Comparison of ENCODE assay signal across 7 mouse cellular contexts in genomic region chr16:38321452-38321935, GRCm38 (mm10). TPM values are rescaled to one million over a fixed set of nuclear protein-coding genes. Genes with fewer than 3 reads are reported as not detected.
DNase-seq lines count a peak whose midpoint lies in the region; ATAC-seq lines count a peak whose summit lies in the region.

No protein-coding gene starts in this region.

- WGBS in forebrain, embryonic 10.5 days, result 31% methylated on average over 17 of the region's 17 CpGs
- 27% methylated on average over 15 of the region's 17 CpGs for WGBS in hindbrain, embryonic 14.5 days

- peaks cover 3% of the 10 kb centered on the region for H3K4me1 ChIP-seq in forebrain, embryonic 10.5 days
- no peaks in the 10 kb centered on the region for H3K4me1 ChIP-seq in hindbrain, embryonic 14.5 days (replicated peaks; ENCODE audit: control insufficient read depth, insufficient read depth, low read length)

- peak overlapping the region; percentile 39 for H3K4me3 ChIP-seq in forebrain, embryonic 10.5 days
- H3K4me3 ChIP-seq in hindbrain, embryonic 14.5 days (replicated peaks; ENCODE audit: low read length), result peak overlapping the region; percentile 18; the same call in 1 of the 2 replicates

- peak; percentile 77 for ATAC-seq in hindbrain, embryonic 14.5 days (ENCODE audit: low FRiP score)

- no peaks in the 10 kb centered on the region for H3K9me3 ChIP-seq in forebrain, embryonic 10.5 days
- no peaks in the 10 kb centered on the region for H3K9me3 ChIP-seq in hindbrain, embryonic 14.5 days (ENCODE audit: control insufficient read depth, low read length)

- DNase-seq in Muller cell, postnatal 12 days (ENCODE audit: inconsistent ontology term), result peak; percentile 25
- DNase-seq in c-Kit-positive CD71-negative TER-119-negative erythroid progenitor cells, embryonic 14.5 days (ENCODE audit: low read depth), result peak; percentile 47
- peak; percentile 37 for DNase-seq in forebrain, embryonic 10.5 days (ENCODE audit: extremely low spot score, low spot score)
- DNase-seq in hindbrain, embryonic 14.5 days (ENCODE audit: low spot score), result peak; percentile 82
- DNase-seq in left cerebral cortex, adult 11 months (ENCODE audit: low spot score), result peak; percentile 61
- DNase-seq in lung, postnatal 25 days (ENCODE audit: low spot score), result peak; percentile 38
- DNase-seq in right cerebral cortex, postnatal 10 days (ENCODE audit: low spot score in 2 of 2), result peak; percentile 82

- H3K27ac ChIP-seq in forebrain, embryonic 10.5 days, result 0 out of 2 replicates have a peak overlapping the region, but pooled peaks have one; percentile 49
- H3K27ac ChIP-seq in hindbrain, embryonic 14.5 days, result no peak overlapping the region

- H3K4me2 ChIP-seq in hindbrain, embryonic 14.5 days (replicated peaks), result peak overlapping the region; percentile 47

- H3K27me3 ChIP-seq in forebrain, embryonic 10.5 days (ENCODE audit: poor library complexity, severe bottlenecking), result no peaks in the 10 kb centered on the region
- no peaks in the 10 kb centered on the region for H3K27me3 ChIP-seq in hindbrain, embryonic 14.5 days (ENCODE audit: control insufficient read depth, insufficient read depth, low read length)

- peak overlapping the region; percentile 45; the same call in 1 of the 2 replicates for H3K9ac ChIP-seq in hindbrain, embryonic 14.5 days

- H3K36me3 ChIP-seq in forebrain, embryonic 10.5 days (replicated peaks), result no peaks in the 10 kb centered on the region
- no peaks in the 10 kb centered on the region for H3K36me3 ChIP-seq in hindbrain, embryonic 14.5 days (replicated peaks; ENCODE audit: control insufficient read depth, insufficient read depth)

RNA-seq across cellular contexts. Expression of gene Maats1, which starts 20.4 kb away (rescaled TPM):
- polyA plus RNA-seq in forebrain, embryonic 10.5 days (2016; fragmentation: Nextera tagmentation; extraction: Ambion mirVana), result 0.31 and 0.36 TPM in 2 replicates
- 1.2 and 1.5 TPM in 2 replicates for polyA plus RNA-seq in hindbrain, embryonic 14.5 days (2014; fragmentation: Nextera tagmentation; extraction: Ambion mirVana)

RNA-seq across cellular contexts. Expression of gene Cox17, which starts 25.3 kb away (rescaled TPM):
- 134 TPM in 2 replicates for polyA plus RNA-seq in forebrain, embryonic 10.5 days (2016; fragmentation: Nextera tagmentation; extraction: Ambion mirVana)
- polyA plus RNA-seq in hindbrain, embryonic 14.5 days (2014; fragmentation: Nextera tagmentation; extraction: Ambion mirVana), result 74.3 and 97.1 TPM in 2 replicates

RNA-seq across cellular contexts. Expression of gene Gm21987, which starts 25.3 kb away (rescaled TPM):
- not detected in 2 replicates for polyA plus RNA-seq in forebrain, embryonic 10.5 days (2016; fragmentation: Nextera tagmentation; extraction: Ambion mirVana)
- not detected in 2 replicates for polyA plus RNA-seq in hindbrain, embryonic 14.5 days (2014; fragmentation: Nextera tagmentation; extraction: Ambion mirVana)

RNA-seq across cellular contexts. Expression of gene Nr1i2, which starts 26.9 kb away (rescaled TPM):
- polyA plus RNA-seq in forebrain, embryonic 10.5 days (2016; fragmentation: Nextera tagmentation; extraction: Ambion mirVana), result not detected in 2 replicates
- not detected in 2 replicates for polyA plus RNA-seq in hindbrain, embryonic 14.5 days (2014; fragmentation: Nextera tagmentation; extraction: Ambion mirVana)

RNA-seq across cellular contexts. Expression of gene Popdc2, which starts 40.5 kb away (rescaled TPM):
- polyA plus RNA-seq in forebrain, embryonic 10.5 days (2016; fragmentation: Nextera tagmentation; extraction: Ambion mirVana), result 0.63 and 0.73 TPM in 2 replicates
- 0.24 and 0.26 TPM in 2 replicates for polyA plus RNA-seq in hindbrain, embryonic 14.5 days (2014; fragmentation: Nextera tagmentation; extraction: Ambion mirVana)

Comparison
In these comparisons a context has a peak if more than half of its experiments do, and no peak if none do; other contexts are left out.
1. DNase-seq: peak in every context shown above with its lines; median percentile 82 in hindbrain, embryonic 14.5 days; 82 in right cerebral cortex, postnatal 10 days; 61 in left cerebral cortex, adult 11 months; 47 in c-Kit-positive CD71-negative TER-119-negative erythroid progenitor cells, embryonic 14.5 days; 38 in lung, postnatal 25 days; 37 in forebrain, embryonic 10.5 days; 25 in Muller cell, postnatal 12 days.